Mouse (Mus musculus) MEL (cell line): ENCODE results near the gene Rtf2. TPM values are rescaled to one million over a fixed set of nuclear protein-coding genes. Genes with fewer than 3 reads are reported as not detected.

Source experiments
- DNase-seq: peaks from one replicate; pipeline ENCODE4 v3.0.0; 2011; ENCODE audit warnings: low read depth, low spot score
- H3K27ac ChIP-seq: 2 replicates; pipeline ENCODE4 v1.5.1; 2012; ENCODE audit warnings: low read depth, mild to moderate bottlenecking, control low read depth, low read length, moderate library complexity; ENCODE audit not compliant: control insufficient read depth
- H3K27me3 ChIP-seq, 2 experiments: fragments of 150-350 bp in 1 of 2; sonication (generic) in 1 of 2; 2 replicates each; pipeline ENCODE4 v1.6.1; 2012; ENCODE audit warnings: low read length in 2 of 2, mild to moderate bottlenecking in 2 of 2, improper control_type of control experiment in 1 of 2, moderate library complexity in 1 of 2; ENCODE audit not compliant: insufficient read depth in 2 of 2, control insufficient read depth in 1 of 2
- H3K36me3 ChIP-seq, 2 experiments: 2 replicates each; pipeline ENCODE4 v1.6.1; 2012 to 2014; ENCODE audit warnings: low read length in 2 of 2, improper control_type of control experiment in 1 of 2, inconsistent platforms in 1 of 2, mild to moderate bottlenecking in 1 of 2; ENCODE audit not compliant: insufficient read depth in 2 of 2, control insufficient read depth in 1 of 2
- H3K4me1 ChIP-seq, 2 experiments: fragments of 150-350 bp in 1 of 2; sonication (generic) in 1 of 2; 2 replicates each; pipeline ENCODE4 v1.6.1; 2012; ENCODE audit warnings: low read length in 2 of 2, improper control_type of control experiment in 1 of 2, mild to moderate bottlenecking in 1 of 2; ENCODE audit not compliant: insufficient read depth in 2 of 2, control insufficient read depth in 1 of 2
- H3K4me3 ChIP-seq, 2 experiments: fragments of 150-350 bp in 1 of 2; sonication (generic) in 1 of 2; 2 replicates each; pipeline ENCODE4 v1.5.1; 2012; ENCODE audit warnings: low read depth in 2 of 2, low read length in 2 of 2, mild to moderate bottlenecking in 2 of 2, moderate library complexity in 2 of 2, control low read depth in 1 of 2, improper control_type of control experiment in 1 of 2; ENCODE audit not compliant: control insufficient read depth in 1 of 2, insufficient read depth in 1 of 2
- H3K79me2 ChIP-seq: 2 replicates; pipeline ENCODE4 v1.6.1; 2012; ENCODE audit warnings: mild to moderate bottlenecking, low read length, moderate library complexity; ENCODE audit not compliant: control insufficient read depth, poor library complexity, insufficient read depth
- H3K9ac ChIP-seq: 2 replicates; pipeline ENCODE4 v1.6.1; 2012; ENCODE audit warnings: low read depth, mild to moderate bottlenecking, control low read depth, low read length, moderate library complexity; ENCODE audit not compliant: control insufficient read depth, poor library complexity, severe bottlenecking
- H3K9me3 ChIP-seq: fragments of 150-350 bp; sonication (generic); replicated peaks from 2 replicates; pipeline ENCODE4 v1.6.1; 2012; ENCODE audit warnings: mild to moderate bottlenecking, low read length, improper control_type of control experiment, moderate library complexity; ENCODE audit not compliant: insufficient read depth
- BHLHE40 ChIP-seq: IDR thresholded peaks from 2 replicates; pipeline ENCODE4 v1.6.1; 2012; ENCODE audit warnings: low read depth, mild to moderate bottlenecking, inconsistent platforms, low read length, improper control_type of control experiment, borderline replicate concordance
- CHD1 ChIP-seq: IDR thresholded peaks from 2 replicates; pipeline ENCODE4 v1.6.1; 2012; ENCODE audit warnings: low read depth, mild to moderate bottlenecking, inconsistent platforms, low read length, improper control_type of control experiment
- CHD2 ChIP-seq: IDR thresholded peaks from 2 replicates; pipeline ENCODE4 v1.6.1; 2011; ENCODE audit warnings: low read length, improper control_type of control experiment
- ELF1 ChIP-seq: IDR thresholded peaks from 2 replicates; pipeline ENCODE4 v1.6.1; 2014; ENCODE audit warnings: low read depth, mild to moderate bottlenecking, inconsistent platforms, low read length, improper control_type of control experiment, moderate library complexity
- EP300 ChIP-seq, 2 experiments: IDR thresholded peaks; 2 replicates each; pipeline ENCODE4 v1.6.1; 2011; ENCODE audit warnings: improper control_type of control experiment in 2 of 2, low read length in 2 of 2, low read depth in 1 of 2, mild to moderate bottlenecking in 1 of 2
- ETS1 ChIP-seq: IDR thresholded peaks from 2 replicates; pipeline ENCODE4 v1.6.1; 2012; ENCODE audit warnings: low read depth, mild to moderate bottlenecking, inconsistent platforms, low read length, improper control_type of control experiment, moderate library complexity
- GABPA ChIP-seq: IDR thresholded peaks from 2 replicates; pipeline ENCODE4 v1.6.1; 2012; ENCODE audit warnings: low read depth, mild to moderate bottlenecking, inconsistent platforms, low read length, improper control_type of control experiment, moderate library complexity
- GATA1 ChIP-seq: IDR thresholded peaks from 2 replicates; pipeline ENCODE4 v1.6.1; 2011; ENCODE audit warnings: low read depth, low read length, improper control_type of control experiment
- JUND ChIP-seq: IDR thresholded peaks from 2 replicates; pipeline ENCODE4 v1.6.1; 2011; ENCODE audit warnings: low read depth, mild to moderate bottlenecking, improper control_type of control experiment, low read length
- MAX ChIP-seq: IDR thresholded peaks from 2 replicates; pipeline ENCODE4 v1.6.1; 2011; ENCODE audit warnings: low read length, improper control_type of control experiment
- MEF2A ChIP-seq: IDR thresholded peaks from 2 replicates; pipeline ENCODE4 v1.6.1; 2014; ENCODE audit warnings: low read depth, mild to moderate bottlenecking, inconsistent platforms, low read length, improper control_type of control experiment; ENCODE audit not compliant: poor library complexity, insufficient replicate concordance, severe bottlenecking; ENCODE audit errors: extremely low read depth
- MYB ChIP-seq: IDR thresholded peaks from 2 replicates; pipeline ENCODE4 v1.6.1; 2011; ENCODE audit warnings: mild to moderate bottlenecking, low read depth, low read length, improper control_type of control experiment
- MYC ChIP-seq: IDR thresholded peaks from 2 replicates; pipeline ENCODE4 v1.6.1; 2011; ENCODE audit warnings: low read depth, mild to moderate bottlenecking, low read length, improper control_type of control experiment, moderate library complexity
- NELFE ChIP-seq: IDR thresholded peaks from 2 replicates; pipeline ENCODE4 v1.6.1; 2011; ENCODE audit warnings: low read depth, low read length, improper control_type of control experiment
- POLR2A ChIP-seq, 2 experiments: IDR thresholded peaks; 2 replicates each; pipeline ENCODE4 v1.6.1; 2011 to 2012; ENCODE audit warnings: low read length in 2 of 2, mild to moderate bottlenecking in 2 of 2, control low read depth in 1 of 2, improper control_type of control experiment in 1 of 2, low read depth in 1 of 2, moderate library complexity in 1 of 2; ENCODE audit not compliant: control insufficient read depth in 1 of 2, insufficient read depth in 1 of 2, poor library complexity in 1 of 2
- POLR2AphosphoS2 ChIP-seq: IDR thresholded peaks from 2 replicates; pipeline ENCODE4 v1.6.1; 2011; ENCODE audit warnings: low read length, improper control_type of control experiment
- RAD21 ChIP-seq: IDR thresholded peaks from 2 replicates; pipeline ENCODE4 v1.6.1; 2011; ENCODE audit warnings: mild to moderate bottlenecking, low read depth, low read length, improper control_type of control experiment
- SIN3A ChIP-seq: IDR thresholded peaks from 2 replicates; pipeline ENCODE4 v1.6.1; 2012; ENCODE audit warnings: low read length, improper control_type of control experiment, inconsistent platforms
- SMC3 ChIP-seq: IDR thresholded peaks from 2 replicates; pipeline ENCODE4 v1.6.1; 2011; ENCODE audit warnings: low read depth, low read length, improper control_type of control experiment
- TBP ChIP-seq: IDR thresholded peaks from 2 replicates; pipeline ENCODE4 v1.8.0; 2011; ENCODE audit warnings: low read depth, low read length, improper control_type of control experiment
- TCF12 ChIP-seq: IDR thresholded peaks from 2 replicates; pipeline ENCODE4 v1.6.1; 2014; ENCODE audit warnings: low read depth, mild to moderate bottlenecking, inconsistent platforms, low read length, improper control_type of control experiment, moderate library complexity
- UBTF ChIP-seq: IDR thresholded peaks from 2 replicates; pipeline ENCODE4 v1.6.1; 2012; ENCODE audit warnings: low read depth, mild to moderate bottlenecking, inconsistent platforms, low read length, improper control_type of control experiment, moderate library complexity, borderline replicate concordance; ENCODE audit not compliant: insufficient read depth
- ZC3H11A ChIP-seq: IDR thresholded peaks from 2 replicates; pipeline ENCODE4 v1.6.1; 2012; ENCODE audit warnings: low read depth, mild to moderate bottlenecking, inconsistent platforms, low read length, improper control_type of control experiment
- ZMIZ1 ChIP-seq: IDR thresholded peaks from 2 replicates; pipeline ENCODE4 v1.6.1; 2012; ENCODE audit warnings: low read depth, mild to moderate bottlenecking, inconsistent platforms, low read length, improper control_type of control experiment, moderate library complexity
- ZNF384 ChIP-seq: IDR thresholded peaks from 2 replicates; pipeline ENCODE4 v1.6.1; 2012; ENCODE audit warnings: low read depth, mild to moderate bottlenecking, inconsistent platforms, low read length, improper control_type of control experiment
- polyA plus RNA-seq, 2 experiments: library from polyadenylated mRNA; stranded (reverse) in 1 of 2; unstranded in 1 of 2; fragments of >175 nt in 1 of 2; fragments of >200 nt in 1 of 2; gene quantifications; 2 replicates each; pipeline versions ENCODE4 v1.2.1 to v1.2.4; 2012; ENCODE audit warnings: low replicate concordance in 2 of 2, low read depth in 1 of 2; ENCODE audit not compliant: insufficient read length in 2 of 2, insufficient read depth in 1 of 2, missing spikeins in 1 of 2
- total RNA-seq: library from RNA; depleted of rRNA; stranded (reverse); fragments of 300-350 nt; gene quantifications from 2 replicates; pipeline ENCODE4 v1.2.3, GENCODE M21; 2012

The Rtf2 gene
- total and polyA plus RNA-seq, 3 experiments = 68.2 to 81.5 TPM; not detected in 1

DNA sequence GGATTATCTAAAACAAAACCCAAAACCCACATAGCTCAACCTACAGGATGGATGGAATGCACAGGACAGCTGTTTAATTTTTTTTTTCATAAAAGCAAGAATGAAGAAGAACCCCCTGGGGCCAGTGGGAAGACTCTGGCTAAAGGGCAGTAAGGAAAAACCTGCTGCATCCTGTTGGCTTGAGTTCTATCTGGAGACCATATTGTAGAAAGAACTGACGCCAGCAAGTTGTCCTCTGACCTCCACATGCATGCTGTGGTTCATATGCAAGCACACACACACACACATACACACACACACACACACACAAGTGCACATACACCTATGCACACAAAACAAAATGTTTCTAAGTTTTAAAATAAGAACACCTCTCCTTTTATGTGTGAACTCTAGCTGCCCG, 29.7 kb upstream of the Rtf2 start:
- H3K9ac ChIP-seq = no peak overlapping the region
- H3K27me3 ChIP-seq = peaks cover 0 to 2% of the 10 kb centered on the region in 2 experiments; a peak in 1 of 4 replicates
- H3K27ac ChIP-seq = no peak overlapping the region
- no peak for TF ChIP-seq SMC3
- no peak for TF ChIP-seq ETS1
- no peak for TF ChIP-seq POLR2AphosphoS2
- TF ChIP-seq TBP = no peak
- TF ChIP-seq MYB = no peak
- no peak for TF ChIP-seq TCF12
- TF ChIP-seq RAD21 = no peak
- no peak for TF ChIP-seq ELF1
- no peak for TF ChIP-seq ZMIZ1
- no peak for TF ChIP-seq NELFE
- TF ChIP-seq JUND = no peak
- no peak for TF ChIP-seq SIN3A
- TF ChIP-seq UBTF = no peak
- no peak for DNase-seq
- no peaks in the 10 kb centered on the region for H3K9me3 ChIP-seq
- H3K4me1 ChIP-seq = no peaks in the 10 kb centered on the region
- H3K4me3 ChIP-seq = no peak overlapping the region
- H3K36me3 ChIP-seq = no peaks in the 10 kb centered on the region
- no peaks in the 10 kb centered on the region for H3K79me2 ChIP-seq

DNA sequence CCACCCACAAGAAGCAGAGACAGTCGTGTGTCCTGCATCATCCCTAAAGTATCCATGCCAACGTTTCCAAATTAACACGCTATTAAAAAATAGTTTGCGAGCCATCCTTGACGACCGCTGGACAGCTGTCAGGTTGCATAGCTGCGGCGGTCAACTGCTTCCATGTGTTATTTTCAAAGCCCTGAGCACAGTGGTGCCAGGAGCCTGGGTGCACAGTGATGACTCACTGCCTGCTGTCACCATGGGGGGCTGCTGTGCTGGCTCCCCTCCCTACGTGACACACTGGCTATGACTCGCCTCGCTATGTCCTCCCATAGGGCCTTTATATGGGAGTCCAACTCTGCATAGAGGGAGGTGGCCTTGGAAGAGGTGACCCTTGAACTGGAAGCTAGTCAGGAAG, 29.3 kb upstream of the Rtf2 start:
- no peak for TF ChIP-seq POLR2A (IDR thresholded peaks at IDR 0.05; ENCODE audit: control insufficient read depth in 1 of 2, insufficient read depth in 1 of 2, low read depth in 1 of 2, low read length in 2 of 2, poor library complexity in 1 of 2)
- no peak for TF ChIP-seq GABPA
- no peak for TF ChIP-seq BHLHE40
- TF ChIP-seq POLR2AphosphoS2 = no peak
- no peak for TF ChIP-seq CHD2
- no peak for TF ChIP-seq GATA1
- no peak for TF ChIP-seq EP300 (IDR thresholded peaks at IDR 0.05; ENCODE audit: low read depth in 1 of 2, low read length in 2 of 2)
- no peak for TF ChIP-seq NELFE
- TF ChIP-seq TCF12 = no peak
- TF ChIP-seq ZC3H11A = no peak
- no peak for TF ChIP-seq MYC
- no peak for TF ChIP-seq CHD1
- no peak for TF ChIP-seq JUND
- TF ChIP-seq MEF2A = no peak
- no peak for TF ChIP-seq ZNF384
- no peak for TF ChIP-seq SMC3
- no peak for TF ChIP-seq MAX
- H3K9ac ChIP-seq = no peak overlapping the region
- H3K4me1 ChIP-seq = no peaks in the 10 kb centered on the region
- H3K27me3 ChIP-seq = peaks cover 0 to 2% of the 10 kb centered on the region in 2 experiments; a peak in 1 of 4 replicates
- no peaks in the 10 kb centered on the region for H3K9me3 ChIP-seq
- H3K27ac ChIP-seq = no peak overlapping the region
- H3K4me3 ChIP-seq = no peak overlapping the region
- no peaks in the 10 kb centered on the region for H3K79me2 ChIP-seq
- no peaks in the 10 kb centered on the region for H3K36me3 ChIP-seq
- no peak for DNase-seq
